Mouse (Mus musculus): ENCODE results near the gene Ifrd2.
A peak's percentile ranks its signal among the peaks of the same experiment; 100 is the strongest.
"Not testable (repeated sequence)": the region's sequence is repeated elsewhere in the genome, so short reads cannot be mapped to it uniquely, and the experiment has no call there.

The Ifrd2 gene

DNA sequence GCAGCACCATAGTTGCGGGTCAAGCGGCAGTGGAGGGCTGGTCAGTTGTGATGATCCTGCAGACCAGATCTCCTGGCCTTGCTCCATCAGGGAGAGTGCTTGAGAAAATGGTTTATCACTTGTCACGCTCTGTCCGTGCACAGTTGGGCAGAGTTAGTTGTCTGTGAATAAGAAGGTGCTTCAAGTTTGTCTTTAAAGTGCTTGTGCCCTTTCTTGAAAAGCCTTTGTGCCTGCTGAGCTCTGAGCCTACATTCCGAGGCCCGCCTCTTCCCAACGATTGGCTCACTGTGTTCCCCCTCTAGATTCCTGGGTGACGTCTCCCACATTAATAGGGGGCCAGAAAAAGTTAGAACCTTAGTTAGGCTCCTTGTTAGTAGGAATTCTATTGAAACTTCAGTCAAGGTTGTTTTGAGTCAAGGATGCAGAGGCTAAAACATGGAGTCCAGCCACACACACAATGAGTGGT is 35.5 kb upstream of the Ifrd2 start:
- DNase-seq (ENCODE audit: low spot score in 2 of 2): no peak

DNA sequence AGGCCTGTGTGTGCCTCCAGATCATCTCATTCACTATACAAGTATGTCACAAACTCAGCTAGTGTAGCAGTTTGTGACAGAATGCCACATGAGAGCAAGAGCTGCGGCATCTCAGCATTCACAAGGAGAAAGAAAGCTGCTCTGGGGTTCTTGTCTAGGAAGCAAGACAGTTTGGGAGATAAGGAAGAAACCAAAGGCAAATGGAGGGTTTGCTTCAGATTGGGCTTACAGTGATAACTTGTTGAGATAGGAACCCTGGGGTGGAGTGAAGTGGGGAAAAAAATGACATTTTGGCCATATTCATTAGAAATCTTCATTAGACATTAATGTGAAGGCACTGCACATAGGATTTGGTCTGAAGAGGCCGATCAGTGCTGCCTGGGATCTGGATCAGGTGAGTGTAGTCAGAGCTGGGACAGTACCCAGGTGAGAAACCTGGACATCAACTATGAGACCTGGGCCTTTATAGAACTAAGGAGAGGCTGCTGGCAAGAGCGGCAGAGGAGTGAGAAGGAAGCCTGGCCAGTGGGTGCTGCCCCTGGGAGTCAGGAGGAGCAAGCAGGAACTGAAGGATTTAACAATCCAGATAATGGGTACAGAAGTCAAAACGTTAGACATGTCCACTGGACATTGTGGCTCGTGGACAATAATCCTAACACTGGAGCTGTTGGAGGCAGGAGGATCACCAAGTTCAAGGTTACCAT is 34.6 kb upstream of the Ifrd2 start:
- DNase-seq (ENCODE audit: low spot score in 2 of 2): no peak

DNA sequence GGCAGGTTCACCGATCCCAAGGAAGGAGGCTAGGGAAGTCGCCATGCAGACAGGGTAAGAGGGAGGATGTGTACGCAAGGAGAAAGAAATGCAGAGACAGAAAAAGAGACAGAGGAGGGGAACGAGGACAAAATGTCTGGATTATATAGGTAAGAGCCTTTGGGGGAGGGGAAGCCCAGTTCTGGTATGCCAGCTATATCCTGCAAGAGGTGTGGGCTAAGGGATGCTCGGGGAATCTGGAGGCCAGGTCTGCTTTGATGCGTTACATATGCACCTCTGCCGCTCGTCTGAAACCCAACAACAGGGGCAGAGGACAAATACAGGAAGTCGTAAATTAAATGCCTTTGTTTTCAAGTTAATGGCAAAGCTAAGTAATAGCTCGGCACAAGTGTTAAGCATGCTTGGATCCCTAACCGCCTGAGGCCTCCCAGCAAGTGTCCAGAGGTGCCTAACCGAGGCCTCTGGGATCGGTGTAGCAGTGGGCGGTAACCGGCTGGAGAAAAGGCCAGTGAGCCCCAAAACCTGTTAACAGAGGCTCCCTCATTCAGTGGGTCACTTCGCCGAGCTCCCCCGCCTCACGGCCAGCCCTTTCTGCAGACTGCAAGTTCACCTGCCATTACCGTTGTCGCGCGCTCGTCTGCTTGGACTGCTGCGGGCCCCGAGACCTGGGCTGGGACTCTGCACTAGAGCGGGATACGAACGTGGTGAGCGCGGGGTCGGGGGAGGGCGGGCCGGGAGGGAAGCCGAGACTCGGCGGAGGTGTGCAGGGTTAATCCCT is 33.7 kb upstream of the Ifrd2 start:
- peak in 1 of 2 experiments; percentile 49 for DNase-seq (ENCODE audit: low spot score in 2 of 2)

DNA sequence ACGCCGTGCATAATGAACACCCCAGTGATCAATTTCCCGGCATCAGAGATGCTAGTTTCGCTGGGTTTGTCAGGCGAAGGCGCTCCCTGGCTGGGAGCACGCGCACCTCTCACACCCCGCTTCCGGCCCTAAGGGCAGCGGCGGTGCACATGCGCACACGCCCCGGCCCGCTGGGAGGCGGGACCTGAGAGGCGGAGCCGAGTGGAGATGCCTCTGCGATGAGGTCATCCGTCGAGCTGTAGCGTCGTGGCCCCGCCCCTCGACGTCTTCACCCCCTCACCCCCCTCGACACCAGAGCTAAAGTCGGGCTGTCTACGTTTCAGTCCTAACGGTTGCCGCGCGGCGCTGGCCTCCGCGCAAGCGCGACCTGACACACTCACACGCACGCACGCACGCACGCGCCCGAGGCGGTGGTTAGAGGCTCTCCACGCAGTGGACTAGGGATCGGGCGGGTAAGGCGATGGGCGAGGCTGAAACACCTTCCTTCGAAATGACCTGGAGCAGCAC is 33.1 kb upstream of the Ifrd2 start:
- peak; percentile 82 to 95 for DNase-seq (ENCODE audit: low spot score in 2 of 2)

DNA sequence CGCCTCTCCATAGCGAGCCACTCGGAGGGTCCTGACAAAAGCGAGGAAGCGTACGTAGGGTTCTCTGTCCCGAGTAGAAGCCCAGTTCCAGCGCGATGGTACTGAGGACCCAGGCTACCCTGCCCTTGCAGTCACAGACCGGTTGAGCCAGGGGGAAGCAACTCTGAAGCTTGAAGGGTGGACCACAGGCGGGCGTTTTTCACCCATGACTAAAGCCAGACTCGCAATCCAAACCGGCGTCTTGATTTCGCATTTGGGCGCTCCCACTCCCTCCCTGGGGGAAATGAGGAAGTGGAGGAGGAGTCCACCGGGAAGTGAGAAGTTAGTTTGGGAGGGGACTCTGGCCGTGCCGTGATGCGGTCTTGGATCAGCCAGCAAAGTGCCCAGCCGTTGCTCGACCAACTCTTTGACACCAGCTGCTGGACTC is 32.4 kb upstream of the Ifrd2 start:
- DNase-seq (ENCODE audit: low spot score in 2 of 2): no peak

DNA sequence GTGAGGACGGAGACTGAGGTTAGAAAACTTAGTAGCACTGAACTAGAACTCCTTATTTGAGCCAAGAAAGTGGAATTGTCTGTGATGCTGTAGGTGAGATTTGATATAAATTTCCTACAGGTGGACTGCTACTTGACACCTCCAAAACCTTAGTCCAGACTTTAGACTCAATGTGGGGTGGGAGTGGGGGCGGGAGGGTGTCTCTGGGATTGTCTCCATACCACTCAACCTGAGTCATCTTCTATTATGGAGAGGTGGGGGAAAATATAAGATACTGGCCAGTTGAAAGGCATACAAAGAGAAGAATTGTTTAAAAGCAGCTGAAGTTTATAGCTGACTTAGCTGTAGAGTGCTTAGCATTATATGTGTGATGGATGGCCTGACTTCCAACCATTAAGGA is 31.7 kb upstream of the Ifrd2 start:
- no peak for DNase-seq (ENCODE audit: low spot score in 2 of 2)

DNA sequence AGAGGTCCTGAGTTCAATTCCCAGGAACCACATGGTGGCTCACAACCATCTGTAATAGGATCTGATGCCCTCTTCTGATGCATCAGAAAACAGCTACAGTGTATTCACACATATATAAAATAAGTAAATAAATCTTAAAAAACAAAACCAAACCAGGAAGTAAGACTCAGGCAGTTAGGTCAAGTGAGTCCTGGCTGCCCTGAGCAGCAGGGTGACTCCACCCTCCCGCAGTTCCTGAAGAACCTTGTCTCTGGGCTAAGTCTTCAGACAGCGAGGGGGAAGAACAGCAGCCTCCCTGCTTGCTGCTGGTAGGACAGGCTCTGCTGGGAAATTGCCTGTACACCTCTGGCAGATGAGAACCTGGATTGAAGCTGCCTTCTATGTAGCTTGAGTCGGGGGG is 31.1 kb upstream of the Ifrd2 start:
- no peak for DNase-seq (ENCODE audit: low spot score in 2 of 2)

DNA sequence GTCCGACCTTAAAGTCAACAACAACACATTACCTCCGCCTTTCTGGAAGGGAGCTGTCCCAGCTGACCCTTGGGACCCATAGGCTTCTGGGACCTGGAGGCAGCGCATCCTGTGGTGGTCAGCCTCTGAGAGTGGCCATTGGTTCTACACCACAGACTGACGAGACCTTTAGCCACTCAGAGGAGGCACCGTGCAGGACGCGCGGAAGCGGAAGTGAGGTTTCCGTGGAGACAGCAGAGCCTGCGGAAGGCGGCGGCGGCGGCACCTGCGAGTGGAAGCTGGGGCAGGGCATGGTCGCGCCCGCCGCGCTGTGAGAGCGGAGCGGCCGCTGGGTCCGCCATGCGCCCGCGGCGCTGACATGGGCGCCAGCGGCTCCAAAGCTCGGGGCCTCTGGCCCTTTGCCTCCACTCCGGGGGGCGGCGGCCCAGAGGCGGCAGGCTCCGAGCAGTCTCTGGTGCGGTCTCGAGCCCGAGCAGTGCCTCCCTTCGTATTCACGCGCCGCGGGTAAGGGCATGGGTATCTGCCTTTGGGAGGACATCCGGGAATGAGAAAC is 24.3 kb upstream of the Ifrd2 start, which contains the start of gene Tusc2:
Gene Tusc2 (plus strand): TSS at position 227 of the 553 bp plus-strand sequence.
- DNase-seq (ENCODE audit: low spot score in 2 of 2): peak; percentile 85 to 90

DNA sequence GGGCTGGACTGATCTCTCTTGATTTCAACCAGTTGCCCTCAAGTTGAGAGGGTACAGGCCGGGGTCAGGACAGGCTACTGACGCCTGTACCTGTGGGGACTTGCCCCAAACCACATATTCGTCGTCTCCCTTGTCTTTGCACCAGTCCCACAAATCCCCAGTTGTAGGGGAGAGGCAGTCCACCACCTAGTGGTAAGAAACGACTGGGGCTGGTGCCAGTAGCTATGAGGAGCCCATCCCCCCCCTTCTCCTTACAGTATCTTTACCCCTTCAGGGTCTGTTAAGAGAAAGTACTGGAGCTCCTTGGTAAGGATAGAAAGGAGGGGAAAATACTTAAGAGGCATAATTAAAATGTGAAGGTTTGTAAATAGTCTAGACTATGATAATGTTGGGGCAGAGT is 21.9 kb upstream of the Ifrd2 start:
- DNase-seq (ENCODE audit: low spot score in 2 of 2): not testable (repeated sequence)

DNA sequence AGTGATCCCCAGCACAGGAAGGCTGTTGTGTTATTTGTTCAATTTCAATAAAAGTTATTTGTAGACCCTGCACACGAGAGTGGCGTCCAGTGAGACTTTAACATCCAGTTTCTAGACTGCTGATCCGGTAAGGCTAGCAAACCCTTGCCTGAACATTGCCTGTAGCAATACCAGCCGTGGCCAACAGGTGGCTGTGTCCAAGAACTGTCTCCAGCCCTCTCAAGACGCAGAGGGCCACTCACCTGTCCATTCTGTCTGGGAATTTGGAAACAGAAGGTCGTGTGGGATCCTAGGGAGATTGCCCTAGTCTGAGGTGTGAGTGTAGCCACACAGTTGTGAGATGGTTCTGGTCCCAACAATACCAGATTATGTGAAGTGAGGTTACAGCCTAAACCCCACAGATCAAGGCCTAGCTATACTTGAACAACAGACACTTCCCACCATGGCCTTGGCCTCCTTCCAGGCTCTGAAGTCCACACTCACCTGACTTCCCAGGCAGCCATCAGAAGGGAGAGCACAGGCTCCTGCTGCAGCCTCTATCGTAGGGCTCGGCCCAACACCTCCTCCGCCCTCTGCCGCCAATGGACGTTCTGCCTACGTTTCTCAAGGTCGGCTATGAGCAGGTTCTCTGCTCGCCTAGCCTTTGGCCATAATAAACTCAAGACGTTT is 21.3 kb upstream of the Ifrd2 start:
- peak; percentile 70 to 80 for DNase-seq (ENCODE audit: low spot score in 2 of 2)

DNA sequence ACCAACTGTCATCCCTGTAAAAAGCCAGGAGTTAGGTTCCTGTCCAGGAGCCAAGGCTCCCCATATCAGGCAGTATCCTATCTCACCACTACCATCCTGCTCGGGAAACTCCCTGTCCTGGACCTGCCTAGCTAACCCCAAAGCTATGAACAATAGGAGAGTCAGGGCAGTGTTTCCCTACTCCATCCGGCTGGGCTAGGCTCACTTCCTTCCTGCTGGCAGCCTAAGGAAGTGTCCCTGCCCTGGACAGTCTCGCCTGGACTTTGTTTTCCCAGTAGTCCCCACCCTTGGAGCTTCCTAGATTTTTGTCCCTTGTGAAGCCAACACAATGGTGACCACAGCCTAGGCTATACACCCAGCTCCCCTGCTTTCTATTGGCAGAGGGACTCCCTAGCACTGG is 20.6 kb upstream of the Ifrd2 start:
- no peak for DNase-seq (ENCODE audit: low spot score in 2 of 2)

DNA sequence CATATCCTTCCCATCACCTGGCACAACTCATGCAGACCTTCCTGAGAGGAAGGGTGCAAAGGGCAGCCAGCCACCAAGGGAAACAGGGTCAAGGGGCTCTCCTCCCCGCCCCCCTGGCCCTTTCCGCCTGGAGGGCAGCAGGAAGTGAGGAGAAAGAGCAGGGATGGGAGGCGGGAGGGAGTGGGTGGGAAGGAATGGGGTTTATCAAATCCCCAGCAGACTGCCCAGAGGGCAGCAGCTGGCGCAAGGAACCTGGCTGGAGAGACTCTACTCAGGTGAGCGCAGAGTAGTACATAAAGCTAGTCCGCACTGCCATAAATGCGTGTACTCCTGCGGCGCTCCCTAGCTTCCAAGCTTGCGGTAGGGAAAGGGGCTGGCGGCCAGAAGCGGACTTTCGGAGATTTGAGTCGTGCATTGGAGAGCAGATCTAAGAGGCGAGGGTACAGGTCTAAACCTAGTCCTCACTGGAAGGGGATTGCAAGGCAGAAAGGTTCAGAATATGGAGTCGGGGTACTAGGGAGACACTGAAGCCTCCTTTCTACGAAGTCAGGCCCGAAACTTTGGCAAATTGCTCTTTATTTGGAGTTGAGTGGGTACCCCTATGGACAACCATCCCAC is 19.6 kb upstream of the Ifrd2 start, which contains the start of gene Hyal2:
Gene Hyal2 (plus strand): TSS at position 244 of the 618 bp plus-strand sequence.
- no peak for DNase-seq (ENCODE audit: low spot score in 2 of 2)

DNA sequence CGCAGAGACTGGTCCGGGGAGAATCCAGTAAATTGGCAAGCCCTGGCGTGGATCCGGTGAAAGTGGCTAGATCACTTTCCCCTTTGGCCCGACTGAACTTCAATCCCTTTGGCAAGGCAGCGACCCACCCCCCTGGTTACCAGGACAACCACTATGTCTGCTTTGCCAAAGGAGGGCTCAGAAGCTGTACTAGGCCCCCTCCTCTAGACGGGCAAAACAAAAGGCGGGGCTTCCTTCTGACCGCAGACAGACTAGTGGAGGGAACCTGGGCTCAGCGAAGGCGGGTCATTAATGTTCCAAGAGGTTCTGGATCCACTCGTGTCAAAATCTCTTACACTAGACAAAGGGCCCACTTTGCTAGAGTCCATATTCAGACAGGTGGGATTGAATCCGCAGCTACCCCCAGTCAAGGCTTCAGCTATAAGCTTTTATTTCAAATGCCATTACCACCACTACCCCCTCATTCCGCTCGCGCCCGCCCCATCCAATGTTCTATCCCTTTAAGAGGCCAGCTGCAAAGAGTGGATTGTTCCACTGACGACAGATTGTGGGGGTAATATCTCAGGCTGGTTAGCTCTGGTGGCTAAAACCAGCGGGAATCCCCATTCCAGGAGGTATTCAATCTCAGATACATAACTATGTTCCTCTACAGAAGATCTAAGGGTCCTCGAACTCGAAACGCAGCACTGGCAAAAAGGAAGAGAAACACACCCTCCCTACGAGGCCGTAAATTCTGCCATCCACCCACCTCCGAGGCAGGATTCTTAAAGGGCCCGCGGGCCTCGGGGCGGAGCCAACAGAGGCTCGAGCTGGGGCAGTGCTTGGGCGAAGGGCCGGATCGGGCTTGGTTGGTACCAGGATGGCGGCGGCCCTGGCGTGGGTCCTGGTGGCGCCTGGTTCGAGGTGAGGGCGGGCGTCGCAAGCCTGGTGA is 18.8 kb upstream of the Ifrd2 start:
- peak; percentile 50 to 82 for DNase-seq (ENCODE audit: low spot score in 2 of 2)

DNA sequence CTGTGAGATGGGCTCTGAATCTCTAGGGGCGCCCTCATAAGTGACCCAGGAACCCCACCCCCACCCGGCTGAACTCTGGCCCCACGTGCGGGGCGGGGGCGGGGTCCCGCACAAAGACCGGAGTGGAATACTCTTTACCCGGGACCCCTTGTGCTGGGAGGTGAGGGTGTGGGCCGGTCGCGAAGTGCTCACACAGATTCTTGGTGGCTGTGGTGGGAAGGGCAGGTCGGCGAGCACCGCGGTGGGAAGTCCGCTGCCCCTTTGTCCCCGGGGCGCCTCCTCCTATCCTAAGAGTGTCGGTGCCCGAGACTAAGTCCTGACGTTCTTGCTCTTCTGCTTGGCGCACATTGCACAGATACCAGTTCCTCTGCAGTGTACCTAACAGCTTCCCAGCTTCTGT is 18.2 kb upstream of the Ifrd2 start:
- no peak for DNase-seq (ENCODE audit: low spot score in 2 of 2)

DNA sequence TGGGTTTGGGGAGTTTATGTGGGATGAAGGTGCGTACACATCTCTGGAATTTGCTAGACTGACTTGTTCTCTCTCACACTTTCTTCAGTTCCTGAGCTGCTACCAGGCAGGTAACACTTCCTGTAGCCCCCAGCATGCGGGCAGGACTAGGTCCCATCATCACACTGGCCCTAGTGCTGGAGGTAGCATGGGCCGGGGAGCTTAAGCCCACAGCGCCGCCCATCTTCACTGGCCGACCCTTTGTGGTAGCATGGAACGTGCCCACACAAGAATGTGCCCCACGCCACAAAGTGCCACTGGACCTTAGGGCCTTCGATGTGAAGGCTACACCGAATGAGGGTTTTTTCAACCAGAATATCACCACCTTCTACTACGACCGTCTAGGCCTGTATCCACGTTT is 17.4 kb upstream of the Ifrd2 start:
- DNase-seq (ENCODE audit: low spot score in 2 of 2): no peak

DNA sequence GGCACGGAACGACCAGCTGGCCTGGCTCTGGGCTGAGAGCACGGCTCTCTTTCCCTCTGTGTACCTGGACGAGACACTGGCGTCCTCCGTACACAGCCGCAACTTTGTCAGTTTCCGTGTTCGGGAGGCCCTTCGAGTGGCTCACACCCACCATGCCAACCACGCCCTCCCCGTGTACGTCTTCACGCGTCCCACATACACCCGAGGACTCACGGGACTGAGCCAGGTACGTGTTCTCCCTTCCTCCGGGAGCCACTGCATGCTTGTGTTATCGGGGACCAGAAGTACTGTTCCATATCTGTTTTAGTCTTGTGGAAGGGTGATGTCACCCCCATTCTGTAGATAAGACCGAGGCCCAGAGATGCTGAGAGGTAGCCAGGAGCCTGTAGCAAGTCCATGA is 16.6 kb upstream of the Ifrd2 start:
- DNase-seq (ENCODE audit: low spot score in 2 of 2): no peak

DNA sequence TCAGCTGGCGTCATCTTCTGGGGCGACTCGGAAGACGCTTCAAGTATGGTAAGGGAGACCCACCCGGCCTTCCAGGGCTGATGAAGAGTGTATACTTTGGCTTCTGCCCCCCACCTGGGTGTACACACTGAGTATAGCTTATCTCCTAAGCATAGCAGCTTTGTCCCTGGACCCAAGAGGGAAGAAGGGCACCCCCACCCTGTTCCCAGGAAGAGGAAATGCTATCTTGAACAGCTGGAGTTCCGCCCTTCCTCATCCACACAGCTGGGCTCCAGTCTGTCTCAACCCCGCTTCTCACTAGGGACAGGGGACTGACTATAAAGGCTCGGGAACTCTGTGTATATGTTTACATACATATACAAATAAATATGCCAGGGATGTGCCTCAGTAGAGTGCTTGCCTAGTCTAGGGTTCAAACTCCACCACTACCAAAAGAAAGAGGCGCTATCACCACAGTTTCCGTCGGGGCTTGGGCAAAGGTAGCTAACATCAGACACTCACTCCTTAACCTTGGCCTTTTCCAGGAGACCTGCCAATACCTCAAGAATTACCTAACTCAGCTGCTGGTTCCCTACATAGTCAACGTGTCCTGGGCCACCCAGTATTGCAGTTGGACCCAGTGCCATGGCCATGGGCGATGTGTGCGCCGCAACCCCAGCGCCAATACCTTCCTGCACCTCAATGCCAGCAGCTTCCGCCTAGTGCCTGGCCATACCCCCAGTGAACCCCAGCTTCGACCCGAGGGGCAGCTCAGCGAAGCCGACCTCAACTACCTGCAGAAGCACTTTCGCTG is 15.7 kb upstream of the Ifrd2 start:
- DNase-seq (ENCODE audit: low spot score in 2 of 2): no peak

DNA sequence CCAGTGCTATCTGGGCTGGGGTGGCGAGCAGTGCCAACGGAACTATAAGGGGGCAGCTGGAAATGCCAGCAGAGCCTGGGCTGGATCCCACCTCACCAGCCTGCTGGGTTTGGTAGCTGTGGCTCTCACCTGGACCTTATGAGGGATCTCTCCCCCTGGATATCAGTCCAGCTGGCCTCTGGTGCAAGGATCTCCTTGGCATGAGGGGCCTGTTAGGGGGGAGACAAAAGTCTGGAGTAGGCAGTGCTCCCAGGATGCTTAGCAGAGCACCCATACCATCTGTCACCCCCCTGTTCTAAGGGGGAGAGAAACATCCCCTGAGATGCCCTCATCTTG is 15.1 kb upstream of the Ifrd2 start:
- no peak for DNase-seq (ENCODE audit: low spot score in 2 of 2)

DNA sequence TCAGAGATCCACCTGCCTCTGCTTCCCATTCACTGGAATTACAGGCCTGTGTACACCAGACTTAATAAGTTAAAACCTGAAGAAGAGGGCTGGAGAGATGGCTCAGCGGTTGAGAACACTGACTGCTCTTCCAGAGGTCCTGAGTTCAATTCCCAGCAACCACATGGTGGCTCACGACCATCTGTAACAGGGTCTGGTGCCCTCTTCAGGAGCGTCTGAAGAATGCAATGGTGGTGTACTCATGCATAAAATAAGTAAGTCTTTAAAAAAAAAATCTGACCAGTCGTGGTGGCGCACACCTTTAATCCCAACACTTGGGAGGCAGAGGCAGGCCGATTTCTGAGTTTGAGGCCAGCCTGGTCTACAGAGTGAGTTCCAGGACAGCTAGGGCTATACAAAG is 13.7 kb upstream of the Ifrd2 start:
- not testable (repeated sequence) for DNase-seq (ENCODE audit: low spot score in 2 of 2)
